Comparison of ENCODE assay signal across 9 mouse cellular contexts in genomic region chr3:32910071-32910551, GRCm38 (mm10).
DNase-seq lines count a peak whose midpoint lies in the region; ATAC-seq and TF ChIP-seq lines count a peak whose summit lies in the region.
"Had no signal": no experiment of that assay in that cellular context is flagged by ENCODE, and none has a peak within 500 bp of the region (broad histone marks: within the 10 kb centered on the region; RNA-seq: fewer than 3 reads in every experiment).

No protein-coding gene starts in this region.

- H3K4me3 ChIP-seq in forebrain, postnatal 0 days (ENCODE audit: low read depth, low read length) = no peak overlapping the region
- H3K4me3 ChIP-seq in neural tube, embryonic 15.5 days (replicated peaks) = no peak overlapping the region
- H3K4me3 ChIP-seq: midbrain, embryonic 12.5 days had no signal

- no peak overlapping the region for H3K9ac ChIP-seq in forebrain, postnatal 0 days
- no peak overlapping the region for H3K9ac ChIP-seq in neural tube, embryonic 15.5 days (replicated peaks)
- H3K9ac ChIP-seq: midbrain, embryonic 12.5 days had no signal

- 0 out of 2 replicates have a peak, but pooled peaks cover 11% of the 10 kb centered on the region for H3K36me3 ChIP-seq in forebrain, postnatal 0 days (ENCODE audit: insufficient read depth)
- peaks cover 16% of the 10 kb centered on the region for H3K36me3 ChIP-seq in neural tube, embryonic 15.5 days

- H3K9me3 ChIP-seq in forebrain, postnatal 0 days (ENCODE audit: low read length) = no peaks in the 10 kb centered on the region
- H3K9me3 ChIP-seq in neural tube, embryonic 15.5 days (replicated peaks) = no peaks in the 10 kb centered on the region
- H3K9me3 ChIP-seq: midbrain, embryonic 12.5 days had no signal

- no peak overlapping the region for H3K4me2 ChIP-seq in forebrain, postnatal 0 days (ENCODE audit: low read depth)
- no peak overlapping the region for H3K4me2 ChIP-seq in neural tube, embryonic 15.5 days
- H3K4me2 ChIP-seq: midbrain, embryonic 12.5 days had no signal

- TF ChIP-seq CTCF in forebrain, postnatal 0 days (IDR thresholded peaks at IDR 0.05; ENCODE audit: low read depth) = peak; percentile 83

- WGBS in forebrain, postnatal 0 days = 64% methylated on average over 7 of the region's 7 CpGs
- WGBS in neural tube, embryonic 15.5 days = 54% methylated on average over 7 of the region's 7 CpGs

- H3K4me1 ChIP-seq in forebrain, postnatal 0 days (ENCODE audit: insufficient read depth) = no peaks in the 10 kb centered on the region
- H3K4me1 ChIP-seq in neural tube, embryonic 15.5 days = no peaks in the 10 kb centered on the region

- H3K27ac ChIP-seq in forebrain, postnatal 0 days (ENCODE audit: low read depth, low read length) = no peak overlapping the region
- H3K27ac ChIP-seq in neural tube, embryonic 15.5 days (replicated peaks) = no peak overlapping the region
- H3K27ac ChIP-seq: midbrain, embryonic 12.5 days had no signal

- no peaks in the 10 kb centered on the region for H3K27me3 ChIP-seq in forebrain, postnatal 0 days (ENCODE audit: insufficient read depth, low read length)
- no peaks in the 10 kb centered on the region for H3K27me3 ChIP-seq in neural tube, embryonic 15.5 days (replicated peaks)
- H3K27me3 ChIP-seq: midbrain, embryonic 12.5 days had no signal

- peak; percentile 14 to 16 for DNase-seq in cerebellum, postnatal 14 days
- no peak for DNase-seq in cerebellum, adult 11-12 months
- peak; percentile 13 for DNase-seq in A20 (ENCODE audit: low read depth, low spot score)
- DNase-seq in forebrain, postnatal 0 days = peak; percentile 76
- DNase-seq in layer of hippocampus, adult 9-10 months (ENCODE audit: low spot score) = peak; percentile 57
- DNase-seq in adrenal gland, postnatal 36 days = no peak
- no peak for DNase-seq in adrenal gland, adult 18-20 months (ENCODE audit: low spot score in 2 of 2)

- peak; percentile 93 for ATAC-seq in forebrain, postnatal 0 days
- ATAC-seq in neural tube, embryonic 15.5 days (ENCODE audit: low FRiP score) = peak; percentile 89

Comparison
In these comparisons a context has a peak if more than half of its experiments do, and no peak if none do; other contexts are left out.
1. DNase-seq: peak in cerebellum, postnatal 14 days (2 of 2), A20 (single experiment), forebrain, postnatal 0 days (single experiment) and layer of hippocampus, adult 9-10 months (single experiment); none in cerebellum, adult 11-12 months (single experiment), adrenal gland, postnatal 36 days (0 of 2) and adrenal gland, adult 18-20 months (0 of 2).